Mouse (Mus musculus): Measurements from ENCODE around the gene Cd5.

Gene Cd5

DNA sequence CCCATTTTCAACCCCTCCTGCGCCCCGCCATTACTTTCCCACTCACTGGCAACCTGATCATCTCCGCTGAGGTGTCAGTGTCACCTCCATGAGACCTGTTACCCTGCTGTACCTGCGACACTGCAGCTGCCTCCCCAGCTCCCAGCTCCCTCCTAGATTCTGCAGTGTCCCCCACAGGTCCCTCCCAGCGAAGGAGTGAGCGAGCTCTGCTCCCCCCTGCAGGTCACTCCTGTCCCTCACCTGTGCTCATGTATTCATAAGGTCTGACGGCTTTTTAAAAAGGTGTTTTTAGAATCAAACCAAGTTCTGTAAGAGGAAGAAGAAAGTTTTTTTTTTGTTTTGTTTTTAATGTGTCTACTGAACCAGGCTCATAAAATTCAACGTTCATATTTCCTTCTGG lies 36.7 kb downstream of the Cd5 start:
- peak; percentile 48 for DNase-seq (ENCODE audit: low read depth, low spot score)

DNA sequence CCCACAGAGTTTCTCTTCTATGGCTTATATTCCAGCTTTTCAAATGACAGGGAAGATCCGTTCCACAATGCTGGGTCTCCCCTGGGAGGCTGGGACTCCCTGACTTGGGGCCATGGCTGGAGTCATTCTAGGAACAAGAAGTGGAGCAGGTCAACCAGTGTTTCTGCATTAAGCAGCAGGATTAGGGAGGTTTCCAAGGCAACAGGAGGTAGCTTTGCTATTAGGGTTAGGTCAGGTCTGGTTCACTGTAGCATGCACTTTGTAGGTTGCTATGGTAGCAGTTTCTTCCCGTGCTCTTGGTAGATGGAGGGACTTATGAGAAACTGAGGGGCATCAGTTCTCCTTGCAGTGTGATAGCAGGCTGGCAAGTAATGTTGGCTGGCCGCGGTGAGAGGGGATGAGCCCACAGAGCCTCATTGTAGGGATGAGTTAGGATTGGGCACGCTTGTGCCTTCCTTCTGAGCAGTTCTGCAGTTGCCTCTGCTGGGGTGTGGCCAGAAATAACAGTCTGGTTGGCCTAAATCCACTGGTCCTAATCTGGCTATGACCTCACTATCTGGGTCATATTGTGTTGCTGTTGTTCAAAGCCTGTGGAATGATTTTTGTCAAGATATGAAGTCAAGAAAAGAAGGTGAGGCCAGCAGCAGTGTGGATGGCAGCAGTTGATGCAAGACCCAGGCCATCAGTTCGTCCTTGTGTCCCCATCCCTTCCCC lies 37.6 kb downstream of the Cd5 start:
- DNase-seq (ENCODE audit: low read depth, low spot score): no peak

DNA sequence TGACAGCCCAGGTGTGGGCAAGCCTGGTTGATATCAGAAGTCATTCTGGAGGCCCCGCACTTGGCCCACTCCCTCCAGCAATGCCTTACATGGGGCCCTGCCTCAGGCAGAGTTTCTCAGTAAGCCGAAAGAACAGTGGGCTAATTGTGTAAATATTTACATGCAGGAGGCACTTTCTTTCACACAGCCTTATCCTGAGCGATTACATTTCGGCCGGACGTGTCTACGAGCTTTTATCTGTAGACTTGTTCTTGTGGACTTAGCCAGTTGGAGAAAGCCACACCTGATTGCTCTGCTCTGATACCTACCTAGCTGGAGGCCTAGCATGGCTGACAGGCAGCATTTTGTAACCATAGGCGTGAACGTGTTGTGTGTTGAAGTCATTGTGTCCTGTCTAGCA lies 39.0 kb downstream of the Cd5 start:
- DNase-seq (ENCODE audit: low read depth, low spot score): no peak

DNA sequence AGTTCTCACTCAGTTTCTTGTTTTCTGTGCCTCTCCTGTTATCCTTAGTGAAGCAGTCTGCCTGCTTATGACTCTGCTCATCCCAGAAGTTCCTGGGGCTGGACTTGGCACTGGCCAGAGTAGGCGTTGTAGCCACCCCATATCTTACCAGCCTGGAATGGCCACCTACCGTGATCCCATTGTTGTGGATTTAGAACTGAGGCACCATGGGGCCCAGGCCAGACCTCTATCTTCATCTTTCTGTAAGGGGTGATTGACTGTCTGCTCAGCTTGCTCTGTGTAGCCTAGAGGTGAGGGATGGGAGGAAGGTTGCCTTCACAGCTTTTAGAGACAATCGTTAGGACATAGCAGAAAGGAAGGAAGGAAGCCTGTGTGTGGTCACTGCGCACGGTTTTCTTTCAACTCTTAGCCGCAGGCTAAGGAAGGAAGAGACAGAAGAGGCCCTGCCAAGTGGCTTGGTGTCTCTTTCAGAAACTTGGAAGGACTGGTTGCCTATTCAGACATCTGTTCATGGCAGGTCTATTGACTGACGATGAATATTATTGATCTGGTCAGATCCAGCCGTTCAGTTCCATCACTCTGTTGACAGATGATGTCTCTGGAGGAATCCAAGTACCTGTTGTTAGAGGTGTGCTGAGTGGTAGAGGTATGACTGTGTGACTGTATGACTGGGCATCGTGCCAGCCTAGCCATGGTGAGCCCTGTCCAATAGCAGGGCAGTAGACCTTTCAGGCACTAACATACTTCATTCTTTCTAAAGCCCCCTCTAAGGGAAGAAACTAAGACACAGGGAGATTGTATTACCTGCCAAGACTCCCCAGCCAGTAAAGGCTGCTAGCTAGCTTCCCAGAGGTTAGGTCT lies 40.4 kb downstream of the Cd5 start:
- no peak for DNase-seq (ENCODE audit: low read depth, low spot score)

DNA sequence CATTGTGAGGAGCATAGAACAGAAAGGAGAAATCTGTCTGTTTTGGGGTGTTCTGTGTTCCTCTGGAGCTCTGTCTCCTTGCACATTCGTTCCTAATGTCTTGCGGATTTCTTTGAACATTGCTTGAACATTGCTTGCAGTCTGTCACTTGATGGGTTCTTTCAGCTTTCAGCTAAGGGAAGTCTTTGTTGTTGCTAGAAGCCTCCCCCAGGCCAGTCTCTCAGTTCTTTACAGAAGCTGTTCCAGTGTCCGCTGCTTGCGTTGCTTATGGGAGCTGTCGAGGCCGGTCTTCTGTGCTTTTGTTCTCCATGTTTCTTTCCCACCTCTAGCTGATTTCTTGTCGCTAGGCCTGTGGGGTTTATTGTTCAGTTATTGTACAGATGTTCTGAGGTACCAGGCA lies 43.0 kb downstream of the Cd5 start:
- no peak for DNase-seq (ENCODE audit: low read depth, low spot score)

DNA sequence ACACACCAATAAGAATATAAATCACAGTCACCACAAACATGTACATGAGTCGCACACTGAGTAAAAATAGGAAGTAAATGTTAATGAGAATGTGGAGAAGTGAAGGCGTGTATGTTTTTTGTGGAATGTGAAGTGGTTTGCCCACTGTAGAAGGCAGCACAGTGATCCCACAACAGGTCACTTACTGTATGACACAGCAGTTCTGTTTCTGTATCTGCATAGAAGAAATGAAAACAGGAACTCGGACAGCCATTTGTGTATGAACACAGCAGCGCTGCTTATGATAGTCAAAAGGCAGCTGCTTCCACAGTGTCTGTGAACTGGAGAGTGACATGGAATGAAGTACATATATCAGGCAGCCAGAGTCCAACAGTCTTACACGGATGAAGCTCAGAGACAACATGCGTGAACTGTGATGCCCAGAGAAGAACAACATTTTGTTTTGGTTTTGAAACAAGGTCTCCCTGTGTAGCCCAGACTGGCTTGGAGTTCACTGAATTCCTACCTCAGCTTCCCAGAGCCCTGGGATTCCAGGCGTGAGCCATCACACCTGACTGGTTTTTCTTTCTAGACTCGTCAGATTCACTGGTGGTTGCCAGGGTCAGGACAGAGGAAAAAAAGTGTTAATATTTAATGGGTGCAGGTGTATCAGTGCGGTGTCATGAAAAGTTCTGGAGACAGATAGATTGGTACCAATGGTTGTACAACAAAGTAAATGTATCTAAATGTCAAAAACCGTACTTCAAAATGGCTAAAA lies 44.7 kb downstream of the Cd5 start:
- DNase-seq (ENCODE audit: low read depth, low spot score): peak; percentile 75

DNA sequence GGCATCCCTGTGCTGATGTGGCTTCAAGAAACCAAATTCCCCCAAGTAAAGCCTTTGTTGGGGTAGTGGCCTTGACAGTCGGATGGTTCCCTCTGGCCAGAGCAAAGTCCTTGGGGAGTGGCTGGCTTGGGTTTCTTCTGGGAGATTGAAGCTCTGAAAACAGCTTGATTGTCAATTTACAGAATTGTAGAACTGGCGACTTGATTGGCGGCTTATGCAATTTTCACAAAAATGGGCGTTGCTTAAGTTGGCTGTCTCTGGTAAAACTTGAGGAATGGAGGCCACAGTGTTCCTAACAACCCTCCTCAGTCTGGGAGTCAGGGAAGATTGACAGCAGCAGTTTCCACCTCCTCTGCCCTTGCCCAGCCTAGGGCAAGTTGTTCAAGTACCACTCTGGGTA lies 46.4 kb downstream of the Cd5 start:
- DNase-seq (ENCODE audit: low read depth, low spot score): no peak

DNA sequence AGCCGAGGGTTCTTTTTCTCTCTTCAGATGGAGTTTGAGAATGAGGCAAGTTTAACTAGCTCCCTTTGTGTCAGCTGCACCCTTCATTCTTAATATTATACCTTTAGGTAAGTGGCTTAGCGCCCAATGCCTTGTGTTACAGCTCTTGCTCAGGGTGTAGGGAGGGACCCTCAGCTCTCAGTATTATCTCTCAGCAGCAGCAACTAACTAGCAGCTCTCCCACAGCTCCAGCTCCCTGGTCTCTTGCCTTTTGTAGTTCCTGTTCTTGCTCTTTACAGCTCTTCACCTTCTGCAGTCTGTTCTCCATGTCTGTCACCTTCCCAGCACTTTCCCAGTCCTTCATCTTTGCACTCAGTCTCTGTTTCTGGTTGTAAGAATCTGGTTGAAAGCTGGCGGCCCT lies 47.1 kb downstream of the Cd5 start:
- no peak for DNase-seq (ENCODE audit: low read depth, low spot score)

DNA sequence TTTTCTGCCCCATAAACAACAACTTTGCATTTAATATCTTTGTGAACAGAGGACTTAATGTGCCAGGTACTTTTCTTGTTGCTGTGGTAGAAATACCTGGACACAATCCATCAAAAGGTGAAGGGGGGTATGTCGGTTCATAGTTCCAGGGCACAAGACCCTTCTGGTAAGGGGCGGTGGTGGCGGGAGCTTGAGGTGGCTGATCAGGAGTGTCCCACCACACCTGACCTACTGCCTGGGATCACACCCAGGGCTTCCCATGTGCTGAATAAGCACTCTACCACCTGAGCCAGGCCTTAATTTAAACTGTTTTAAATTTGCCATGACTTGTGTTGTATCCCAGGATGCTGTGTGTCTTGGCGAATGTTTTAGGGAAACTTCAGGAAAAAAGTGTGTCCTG lies 47.7 kb downstream of the Cd5 start:
- DNase-seq (ENCODE audit: low read depth, low spot score): no peak

DNA sequence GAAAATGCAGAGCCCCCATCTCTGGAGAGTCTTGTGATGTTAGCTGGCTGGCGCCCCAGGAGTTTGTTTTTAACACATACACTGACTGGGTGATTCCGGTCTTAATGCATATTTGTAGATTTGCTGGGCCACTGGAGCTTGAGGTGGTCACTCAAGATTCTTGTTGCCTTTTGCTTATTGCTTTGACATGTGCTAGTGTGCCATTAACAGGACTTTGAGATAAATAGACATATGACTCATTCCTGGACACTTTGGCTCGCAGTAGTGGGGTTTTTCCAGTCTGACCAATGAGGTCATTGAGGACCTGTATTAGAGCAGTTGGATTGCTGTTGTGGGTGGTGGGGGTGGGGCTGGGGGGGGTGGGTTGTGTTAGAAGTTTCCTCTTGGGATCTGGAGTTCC lies 48.5 kb downstream of the Cd5 start:
- DNase-seq (ENCODE audit: low read depth, low spot score): no peak

DNA sequence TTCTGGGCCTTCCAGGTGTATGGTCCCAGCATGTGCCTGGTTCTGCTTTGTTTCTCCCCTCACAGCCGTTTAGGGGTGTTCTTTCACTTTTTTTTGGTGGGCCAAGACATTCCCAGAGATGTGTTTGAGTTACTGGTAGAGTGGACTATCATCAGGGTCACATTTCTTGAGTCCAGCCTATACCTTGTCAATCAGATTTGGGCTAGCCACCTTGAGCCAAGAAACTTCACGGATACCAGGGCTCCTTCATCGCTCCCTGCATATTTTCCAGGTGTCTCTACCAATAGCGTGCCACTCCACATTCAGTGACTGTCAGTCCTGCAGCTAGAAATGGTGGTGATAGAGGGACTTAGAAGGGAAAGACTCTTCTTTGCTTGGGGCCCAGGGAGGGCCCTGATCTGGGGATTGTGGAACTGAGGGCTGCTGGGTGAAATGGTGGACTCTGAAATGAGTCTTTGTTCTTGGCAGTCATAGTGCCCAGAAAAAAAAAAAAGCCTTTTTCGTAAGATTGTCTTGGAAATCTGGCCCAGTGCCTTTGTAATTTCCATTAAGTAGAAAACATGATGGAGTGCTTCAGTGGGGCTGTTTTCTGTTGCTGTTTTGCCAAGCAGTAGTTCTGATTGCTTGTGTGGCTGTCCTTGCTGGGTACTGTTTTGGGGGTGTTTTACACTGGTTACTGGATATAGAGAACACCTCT lies 49.2 kb downstream of the Cd5 start:
- DNase-seq (ENCODE audit: low read depth, low spot score): no peak

DNA sequence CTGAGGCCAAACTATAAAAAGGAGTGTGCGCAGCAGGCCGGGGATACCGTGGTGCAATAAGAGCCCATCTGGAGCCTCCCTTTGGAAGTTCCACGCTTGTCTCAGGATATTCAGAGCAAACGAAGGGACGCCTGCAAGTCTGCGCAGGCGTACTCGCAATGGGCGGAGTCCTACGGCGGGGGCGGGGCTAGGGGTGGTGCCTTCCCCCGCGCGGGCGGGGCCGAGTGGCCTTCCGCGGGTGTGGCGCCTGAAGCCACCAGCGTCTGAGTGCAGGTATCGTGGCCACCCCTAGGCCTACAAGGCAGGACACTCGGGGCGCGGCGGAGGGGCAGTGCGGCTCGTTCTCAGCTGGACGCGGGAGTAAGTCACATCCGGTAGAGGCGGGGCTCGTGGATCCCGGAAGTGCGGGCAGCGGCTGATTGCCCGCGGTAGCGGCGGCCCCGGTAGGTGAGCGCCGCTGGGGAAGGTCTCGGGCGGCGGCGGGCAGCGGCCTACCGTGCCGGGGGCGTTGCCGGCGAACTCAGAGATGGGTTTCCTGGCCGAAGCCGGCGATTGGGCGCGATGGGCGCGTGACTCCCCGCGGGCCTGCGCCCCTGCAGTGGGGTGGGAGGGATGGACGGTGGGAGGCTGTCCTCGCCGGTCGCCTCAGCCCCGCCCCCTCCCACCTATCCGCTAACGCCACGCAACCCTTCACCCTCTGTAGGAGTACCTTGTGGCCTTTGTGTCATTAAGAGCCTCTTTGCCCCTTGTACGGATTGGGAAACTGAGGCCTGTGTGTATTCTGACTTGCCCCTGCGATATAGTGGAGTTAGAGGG lies 50.1 kb downstream of the Cd5 start, which contains the start of gene Vps37c:
TSS of gene Vps37c (plus strand) at position 199 of the 816 bp plus-strand sequence.
- peak; percentile 90 for DNase-seq (ENCODE audit: low read depth, low spot score)

DNA sequence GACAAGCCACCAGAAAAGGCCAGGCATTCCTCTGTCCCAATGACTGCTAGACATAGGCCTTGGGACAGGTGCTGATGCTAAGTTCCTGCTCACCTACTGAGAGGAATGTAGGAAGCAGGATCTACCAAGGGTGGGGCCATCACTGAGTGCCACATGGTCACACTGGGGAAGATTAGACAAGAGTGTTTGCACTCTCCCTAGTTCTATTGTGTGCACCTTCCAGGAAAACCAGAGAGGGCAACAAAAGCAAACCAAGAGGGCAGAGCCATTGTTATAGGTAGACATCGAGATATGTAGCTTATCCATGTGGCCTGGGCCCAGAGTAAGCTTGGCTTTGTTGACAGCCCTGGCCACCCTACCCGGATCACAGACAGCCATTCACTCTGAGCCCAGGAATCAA lies 53.1 kb downstream of the Cd5 start:
- no peak for DNase-seq (ENCODE audit: low read depth, low spot score)

DNA sequence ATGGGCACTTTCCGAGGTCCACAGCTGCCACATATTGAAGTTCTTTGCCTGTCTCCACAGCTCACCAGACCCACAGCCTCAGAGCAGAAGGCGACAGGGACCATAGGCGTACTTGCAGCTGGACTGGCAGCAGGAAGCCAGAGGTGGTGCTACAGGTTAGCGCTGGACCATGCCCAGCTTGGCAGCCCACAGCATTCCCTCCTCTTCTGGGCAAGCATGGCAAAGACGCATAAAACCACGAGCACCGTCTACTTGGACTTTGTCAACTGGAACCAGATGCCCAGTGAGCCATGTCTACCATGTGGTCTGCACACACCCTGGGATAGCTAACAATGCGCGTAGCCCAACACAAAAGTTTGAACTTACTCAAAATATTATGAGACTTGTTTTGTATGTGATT lies 53.7 kb downstream of the Cd5 start:
- DNase-seq (ENCODE audit: low read depth, low spot score): no peak

DNA sequence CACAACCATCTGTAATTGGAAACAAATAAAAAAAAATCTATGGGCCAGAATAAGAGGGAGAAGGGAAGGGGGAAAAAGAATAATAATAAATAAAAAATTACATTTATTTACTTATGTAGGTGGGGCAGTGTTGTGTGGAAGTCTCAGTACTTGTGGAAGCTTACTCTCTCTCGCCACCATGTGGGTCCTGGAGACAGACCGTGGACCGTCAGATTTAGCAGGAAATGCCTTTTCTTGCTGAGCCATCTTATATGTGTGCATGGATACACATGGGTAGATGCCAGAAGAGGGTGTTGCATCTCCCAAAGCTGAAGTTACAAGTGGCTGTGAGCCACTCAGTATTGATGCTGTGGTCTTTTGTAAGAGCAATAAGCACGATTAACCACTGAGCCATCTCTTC lies 57.2 kb downstream of the Cd5 start:
- no peak for DNase-seq (ENCODE audit: low read depth, low spot score)

DNA sequence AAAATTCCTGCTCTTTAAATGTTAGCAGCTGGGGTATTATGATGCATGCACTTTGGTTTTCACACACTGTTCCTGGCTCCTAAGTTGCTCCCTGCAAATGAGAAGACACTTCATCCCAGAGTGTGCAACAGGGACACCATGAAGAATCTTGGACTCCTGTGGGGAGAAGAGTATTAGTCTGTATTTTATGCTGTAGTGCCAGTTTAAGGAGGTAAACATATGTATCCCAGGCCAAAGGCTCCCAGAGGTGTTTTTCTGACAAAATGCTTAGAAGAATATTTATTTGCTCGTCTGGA lies 60.1 kb downstream of the Cd5 start:
- no peak for DNase-seq (ENCODE audit: low read depth, low spot score)

DNA sequence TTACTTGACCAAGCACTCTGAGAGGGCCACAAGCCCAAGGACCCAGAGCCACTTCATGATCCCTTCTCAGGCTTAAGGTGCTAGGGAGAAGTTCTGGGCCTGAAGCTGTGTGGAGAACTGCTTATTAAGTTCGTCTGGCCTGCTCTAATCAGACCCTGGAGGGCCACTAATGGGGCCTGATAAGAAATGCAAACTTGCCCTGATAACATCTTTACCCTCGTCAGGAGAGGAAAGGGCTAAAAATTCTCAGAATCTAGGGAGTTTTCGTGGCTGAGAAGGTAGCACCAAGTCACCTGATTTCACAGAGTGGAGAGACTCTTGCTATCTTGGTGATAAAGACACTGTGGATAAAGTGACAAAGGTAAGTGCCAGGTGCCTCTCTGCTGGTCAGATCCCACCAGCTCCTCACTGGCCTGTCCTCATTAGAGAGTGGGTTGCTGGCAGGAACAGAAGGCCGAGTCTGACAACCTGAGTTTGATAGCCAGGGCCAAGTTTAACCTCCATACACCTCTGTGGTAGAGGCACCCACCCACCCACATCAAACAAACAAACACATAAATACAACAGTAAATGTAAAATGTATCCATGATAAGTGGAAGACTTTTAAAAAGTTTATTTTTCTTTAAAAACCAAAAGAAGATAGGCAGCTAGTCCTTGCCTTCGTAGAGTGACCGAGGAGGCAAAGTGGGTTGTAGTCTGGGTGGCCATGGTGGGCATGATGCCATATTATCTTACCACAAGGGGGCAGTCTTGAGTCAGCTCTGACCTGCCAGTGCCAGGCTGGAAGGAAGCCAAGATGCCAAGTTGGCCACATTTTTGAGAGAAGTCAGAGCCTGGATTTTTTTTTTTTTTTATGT lies 60.7 kb downstream of the Cd5 start, which contains the start of gene Pga5:
TSS of gene Pga5 (minus strand) at position 157 of the 857 bp plus-strand sequence.
- peak; percentile 64 for DNase-seq (ENCODE audit: low read depth, low spot score)

DNA sequence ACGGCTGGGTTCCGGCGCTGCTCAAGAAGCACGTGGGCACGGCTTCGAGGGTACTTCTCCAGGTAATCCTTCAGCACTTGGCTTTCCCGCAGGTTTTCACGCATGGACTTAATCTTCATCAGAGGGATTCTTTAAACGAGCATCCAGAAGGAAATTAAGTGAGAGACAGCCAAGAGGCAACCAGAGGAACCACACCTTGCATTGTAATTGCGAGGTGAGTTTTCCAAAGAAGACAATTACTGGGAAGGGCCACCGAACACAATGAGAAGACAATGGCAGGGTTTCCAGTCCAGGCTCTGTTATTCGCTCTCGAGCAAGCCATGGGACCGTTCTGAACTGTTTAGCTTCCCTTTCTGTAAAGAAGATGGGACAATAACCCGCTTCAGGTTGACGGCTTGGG lies 62.1 kb downstream of the Cd5 start:
- DNase-seq (ENCODE audit: low read depth, low spot score): no peak

DNA sequence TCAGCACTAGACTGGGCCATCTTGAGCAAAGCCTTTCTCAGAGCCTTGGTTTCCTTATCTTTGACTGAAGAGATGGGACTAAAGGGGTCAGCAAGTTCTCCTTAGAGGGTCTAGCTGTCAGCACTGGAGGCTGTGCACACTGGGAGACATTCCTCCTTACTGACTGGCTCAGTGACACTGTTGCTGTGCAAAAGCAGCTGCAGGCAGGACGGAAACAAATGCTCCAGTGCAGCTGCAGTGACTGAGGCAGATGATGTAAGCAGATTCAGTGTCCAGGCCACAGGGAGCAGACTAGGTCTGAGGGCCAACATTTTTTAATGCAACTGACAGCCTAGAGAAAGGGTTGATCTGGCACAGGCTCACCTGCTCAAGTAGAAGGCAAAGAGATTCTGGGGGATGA lies 65.5 kb downstream of the Cd5 start:
- no peak for DNase-seq (ENCODE audit: low read depth, low spot score)

DNA sequence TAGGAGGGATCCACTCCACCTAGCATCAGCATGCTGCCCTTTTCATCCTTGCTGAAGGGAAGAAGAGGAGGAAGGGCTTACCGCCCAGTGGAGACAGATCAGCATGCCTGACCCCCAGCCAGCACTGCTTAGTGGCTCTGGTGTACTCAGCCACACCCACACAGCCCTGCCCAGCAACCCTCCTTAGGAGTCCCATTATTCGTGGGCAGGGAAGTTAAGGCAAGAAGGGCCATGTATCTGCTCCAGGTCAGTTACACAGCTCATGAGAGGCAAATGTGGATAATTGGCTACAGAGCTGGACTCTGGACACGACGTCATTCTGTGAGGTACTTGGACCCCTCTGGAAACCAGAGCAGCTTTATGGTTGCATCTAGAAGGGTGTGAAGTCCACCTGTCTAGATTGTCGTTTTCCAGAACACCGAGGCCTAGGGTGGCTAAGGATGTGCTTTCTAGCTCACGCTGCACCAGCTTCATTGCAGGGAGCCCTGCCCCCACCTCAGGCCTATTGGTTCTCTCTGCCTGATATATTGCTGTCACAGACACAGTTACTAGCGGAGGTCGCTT lies 66.9 kb downstream of the Cd5 start:
- DNase-seq (ENCODE audit: low read depth, low spot score): no peak
